Mouse (Mus musculus): ENCODE measurements around the gene Tbc1d8. TPM values are rescaled to one million over a fixed set of nuclear protein-coding genes. Genes with fewer than 3 reads are reported as not detected.

Tbc1d8 gene
- polyA plus RNA-seq, 1 experiment: 151 TPM

DNA sequence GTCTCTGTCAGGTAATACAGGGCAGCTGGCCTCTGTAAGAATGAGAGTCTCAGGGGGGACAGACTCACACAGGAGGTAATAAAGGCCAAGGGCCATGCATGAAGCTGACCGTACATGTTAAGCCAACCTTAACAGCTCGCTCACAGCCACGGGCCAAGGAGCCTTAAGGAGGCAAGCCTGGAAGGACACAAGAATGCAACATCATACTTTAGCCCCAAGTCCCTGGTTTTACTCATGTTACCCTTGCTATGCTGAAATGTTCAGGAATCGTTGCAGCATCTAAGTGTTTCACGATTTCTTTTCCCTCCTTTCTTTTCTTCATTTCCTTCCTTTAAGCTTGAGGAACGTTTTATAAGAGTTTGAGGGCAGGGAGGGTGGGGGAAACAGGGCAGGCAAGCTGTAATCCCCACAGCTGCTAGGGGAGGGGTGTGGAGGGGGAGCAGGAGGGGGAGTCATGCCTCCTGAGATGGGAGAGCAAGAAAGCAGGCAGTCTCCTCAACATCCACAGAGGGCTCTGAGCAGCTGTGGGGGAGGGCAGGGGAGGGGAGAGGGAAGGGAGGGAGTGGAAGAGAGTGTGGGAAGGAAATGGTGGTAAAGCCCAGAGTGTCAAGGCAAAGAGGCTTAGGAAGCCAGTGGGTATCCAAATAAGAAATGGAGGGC lies 28.4 kb downstream of the Tbc1d8 start:
- 21% methylated on average over 6 of the region's 6 CpGs for WGBS
- Histone ChIP-seq H3K4me3 (replicated peaks; ENCODE audit: control insufficient read depth, low read depth, low read length) (peak overlapping the region; percentile 29), H3K27ac (ENCODE audit: control insufficient read depth, insufficient read depth, low read depth, low read length, poor library complexity) (peak overlapping the region; percentile 61), H3K4me1 (ENCODE audit: control insufficient read depth, insufficient read depth, low read length) (peaks cover 13% of the 10 kb centered on the region)
- TF ChIP-seq POLR2A (IDR thresholded peaks at IDR 0.05; ENCODE audit: borderline replicate concordance, control insufficient read depth, low read depth, low read length): no peak
- no peak for TF ChIP-seq CTCF (IDR thresholded peaks at IDR 0.05; ENCODE audit: control insufficient read depth, insufficient read depth, low read length)

DNA sequence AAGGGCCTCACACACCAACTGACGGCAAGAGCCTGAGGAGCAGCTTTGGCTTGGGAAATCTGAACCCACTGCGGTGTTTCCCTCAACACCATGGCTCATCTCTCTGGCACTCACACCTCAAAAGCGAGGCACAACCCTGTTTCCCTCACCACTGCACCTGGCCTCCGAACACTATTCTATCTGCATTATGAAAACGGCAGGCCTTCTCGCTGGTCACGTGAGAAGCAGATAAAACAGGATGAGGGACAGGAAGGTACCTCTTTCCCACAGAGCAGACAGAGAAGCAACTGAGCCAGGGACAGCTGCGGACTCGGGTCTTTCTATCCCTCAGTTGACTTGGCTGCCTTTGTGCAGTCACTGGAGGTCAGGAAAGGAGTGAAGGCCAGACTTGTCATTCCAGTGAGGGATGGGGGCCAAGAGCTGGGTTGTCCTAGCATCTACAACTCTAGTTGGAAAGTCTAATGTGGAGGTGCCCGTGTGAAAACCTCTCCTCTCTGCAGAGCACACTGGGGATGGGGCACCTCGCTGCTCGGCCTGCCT lies 29.2 kb downstream of the Tbc1d8 start:
- peak overlapping the region; percentile 57 for H3K27ac ChIP-seq (ENCODE audit: control insufficient read depth, insufficient read depth, low read depth, low read length, poor library complexity)
- H3K4me1 ChIP-seq (ENCODE audit: control insufficient read depth, insufficient read depth, low read length): peaks cover 11% of the 10 kb centered on the region
- peak overlapping the region; percentile 29 for H3K4me3 ChIP-seq (replicated peaks; ENCODE audit: control insufficient read depth, low read depth, low read length)
- 38% methylated on average over 12 of the region's 12 CpGs for WGBS
- TF ChIP-seq POLR2A (IDR thresholded peaks at IDR 0.05; ENCODE audit: borderline replicate concordance, control insufficient read depth, low read depth, low read length) (no peak), CTCF (IDR thresholded peaks at IDR 0.05; ENCODE audit: control insufficient read depth, insufficient read depth, low read length) (no peak)

DNA sequence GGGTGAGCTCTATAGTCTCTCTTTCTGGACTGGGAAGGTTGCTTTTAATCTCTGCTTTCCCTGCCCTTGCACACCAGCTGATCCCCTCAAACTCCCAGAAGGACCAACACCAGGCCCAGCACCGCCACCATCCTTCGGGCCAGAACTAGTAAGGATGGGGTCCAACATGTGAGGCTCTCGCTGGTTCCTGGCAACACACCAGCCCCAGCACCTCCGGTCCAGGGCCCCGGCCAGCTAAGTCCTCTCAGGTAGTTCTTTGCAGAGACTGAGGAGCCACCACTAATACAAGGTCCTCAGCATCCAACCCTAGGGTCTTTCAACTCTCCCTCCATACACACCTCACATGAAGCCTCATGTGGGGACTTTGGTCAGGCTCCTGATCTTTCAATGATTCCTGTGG lies 29.7 kb downstream of the Tbc1d8 start:
- peak overlapping the region; percentile 57 for H3K27ac ChIP-seq (ENCODE audit: control insufficient read depth, insufficient read depth, low read depth, low read length, poor library complexity)
- no peak for TF ChIP-seq CTCF (IDR thresholded peaks at IDR 0.05; ENCODE audit: control insufficient read depth, insufficient read depth, low read length)
- no peak for TF ChIP-seq POLR2A (IDR thresholded peaks at IDR 0.05; ENCODE audit: borderline replicate concordance, control insufficient read depth, low read depth, low read length)
- H3K4me3 ChIP-seq (replicated peaks; ENCODE audit: control insufficient read depth, low read depth, low read length): no peak overlapping the region
- H3K4me1 ChIP-seq (ENCODE audit: control insufficient read depth, insufficient read depth, low read length): peaks cover 11% of the 10 kb centered on the region
- 85% methylated on average over 5 of the region's 5 CpGs for WGBS

DNA sequence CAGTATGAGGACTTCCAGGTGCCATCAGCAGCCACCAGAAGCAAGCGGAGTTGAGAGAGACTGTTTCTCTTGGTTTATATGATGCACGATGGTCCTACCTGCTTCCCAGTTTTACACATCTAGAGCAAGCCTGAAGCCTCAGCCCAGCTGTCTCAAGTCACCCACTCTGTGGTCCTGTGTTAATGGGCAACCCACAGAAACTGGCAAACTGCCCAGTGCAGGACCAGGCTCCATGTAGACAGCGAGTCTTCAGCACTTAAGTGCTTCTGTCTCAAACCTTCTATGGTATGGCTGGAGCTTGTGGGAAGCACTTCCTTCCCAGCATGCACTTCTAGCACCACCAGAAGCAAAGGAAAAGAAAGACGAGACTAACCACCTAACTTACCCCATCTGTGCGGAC lies 30.3 kb downstream of the Tbc1d8 start:
- TF ChIP-seq POLR2A (IDR thresholded peaks at IDR 0.05; ENCODE audit: borderline replicate concordance, control insufficient read depth, low read depth, low read length) (no peak), CTCF (IDR thresholded peaks at IDR 0.05; ENCODE audit: control insufficient read depth, insufficient read depth, low read length) (no peak)
- 47% methylated on average over 5 of the region's 5 CpGs for WGBS
- Histone ChIP-seq H3K4me3 (replicated peaks; ENCODE audit: control insufficient read depth, low read depth, low read length) (no peak overlapping the region), H3K27ac (ENCODE audit: control insufficient read depth, insufficient read depth, low read depth, low read length, poor library complexity) (no peak overlapping the region), H3K4me1 (ENCODE audit: control insufficient read depth, insufficient read depth, low read length) (peaks cover 11% of the 10 kb centered on the region)

DNA sequence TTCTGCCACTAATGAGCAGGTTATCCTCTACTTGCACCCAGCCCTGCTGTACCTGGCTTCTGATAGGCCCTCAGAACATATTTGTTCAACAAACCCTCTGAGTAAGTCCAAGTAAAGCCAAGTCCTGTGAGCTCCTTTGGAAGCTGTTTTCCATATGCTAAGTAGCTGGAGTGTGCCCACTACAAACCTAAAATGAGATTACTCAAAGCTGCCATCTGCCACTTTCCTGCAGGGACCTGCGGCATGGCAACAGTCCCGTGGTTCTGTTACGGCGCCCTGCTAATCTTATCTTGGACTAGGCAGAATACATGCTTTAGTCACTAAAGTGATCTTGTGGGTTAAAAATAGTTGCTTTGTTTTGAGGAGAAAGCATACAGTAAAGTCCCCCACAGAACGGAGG lies 32.4 kb downstream of the Tbc1d8 start:
- TF ChIP-seq CTCF (IDR thresholded peaks at IDR 0.05; ENCODE audit: control insufficient read depth, insufficient read depth, low read length) (no peak), POLR2A (IDR thresholded peaks at IDR 0.05; ENCODE audit: borderline replicate concordance, control insufficient read depth, low read depth, low read length) (no peak)
- no peak overlapping the region for H3K27ac ChIP-seq (ENCODE audit: control insufficient read depth, insufficient read depth, low read depth, low read length, poor library complexity)
- no peak overlapping the region for H3K4me3 ChIP-seq (replicated peaks; ENCODE audit: control insufficient read depth, low read depth, low read length)
- 61% methylated on average over 5 of the region's 5 CpGs for WGBS
- peaks cover 13% of the 10 kb centered on the region for H3K4me1 ChIP-seq (ENCODE audit: control insufficient read depth, insufficient read depth, low read length)

DNA sequence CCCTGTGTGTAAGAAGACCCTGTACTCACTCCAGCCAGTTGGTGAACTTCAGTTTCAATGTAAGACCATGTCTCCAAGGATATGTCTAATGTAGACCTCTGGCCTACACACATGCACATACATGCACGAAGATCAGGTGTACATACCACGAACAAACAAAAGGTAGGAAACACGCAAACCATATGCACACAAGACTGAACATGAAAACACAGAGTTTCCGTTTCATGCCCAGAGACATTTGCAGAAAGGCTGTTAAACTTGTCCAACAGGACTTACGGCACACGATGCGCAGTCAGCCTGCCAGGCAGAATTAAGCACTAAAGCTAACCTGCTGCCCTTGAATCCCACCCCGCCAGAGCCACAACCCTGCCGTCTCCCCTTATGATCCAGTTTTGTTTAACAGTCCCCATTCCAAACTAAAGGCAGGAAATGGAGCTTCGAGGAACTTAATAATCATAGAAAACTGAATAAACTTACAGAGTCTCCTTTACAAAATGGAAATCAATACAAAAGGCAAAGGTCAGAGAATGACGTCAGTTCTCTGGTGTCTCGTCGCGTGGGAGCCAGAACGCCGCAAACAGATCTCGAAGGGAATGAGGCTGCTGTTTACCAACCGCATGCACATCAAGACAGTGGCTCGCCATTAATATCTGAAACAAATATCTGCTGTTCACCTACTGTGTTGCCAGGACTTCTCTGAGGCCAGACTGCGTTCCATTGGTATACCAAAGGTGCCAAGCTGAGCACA lies 33.1 kb downstream of the Tbc1d8 start:
- H3K4me1 ChIP-seq (ENCODE audit: control insufficient read depth, insufficient read depth, low read length): peaks cover 14% of the 10 kb centered on the region
- no peak for TF ChIP-seq POLR2A (IDR thresholded peaks at IDR 0.05; ENCODE audit: borderline replicate concordance, control insufficient read depth, low read depth, low read length)
- 91% methylated on average over 20 of the region's 20 CpGs for WGBS
- no peak overlapping the region for H3K27ac ChIP-seq (ENCODE audit: control insufficient read depth, insufficient read depth, low read depth, low read length, poor library complexity)
- H3K4me3 ChIP-seq (replicated peaks; ENCODE audit: control insufficient read depth, low read depth, low read length): no peak overlapping the region

DNA sequence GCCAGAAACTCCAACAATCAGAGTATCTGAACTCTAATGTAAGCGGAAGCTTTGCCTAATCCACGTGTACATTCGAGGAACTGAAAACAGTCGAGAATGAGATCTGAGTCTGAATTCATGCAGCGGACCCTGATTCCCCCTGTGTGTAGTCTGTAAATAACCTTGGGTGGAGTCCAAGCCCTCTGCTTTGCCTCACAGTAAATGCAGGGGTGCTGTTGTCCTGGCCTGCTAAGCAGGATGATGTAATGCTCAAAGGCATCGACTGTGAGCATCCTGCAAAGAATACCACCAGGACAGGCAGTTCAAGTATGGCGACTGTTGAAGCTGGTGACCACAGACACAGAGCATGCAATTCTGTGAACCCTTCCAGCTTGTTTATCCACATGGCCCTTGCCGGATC lies 34.8 kb downstream of the Tbc1d8 start:
- WGBS: 49% methylated on average over 8 of the region's 8 CpGs
- peak overlapping the region; percentile 5; the same call in 1 of the 2 replicates for H3K27ac ChIP-seq (ENCODE audit: control insufficient read depth, insufficient read depth, low read depth, low read length, poor library complexity)
- TF ChIP-seq POLR2A (IDR thresholded peaks at IDR 0.05; ENCODE audit: borderline replicate concordance, control insufficient read depth, low read depth, low read length): no peak
- no peak for TF ChIP-seq CTCF (IDR thresholded peaks at IDR 0.05; ENCODE audit: control insufficient read depth, insufficient read depth, low read length)
- H3K4me3 ChIP-seq (replicated peaks; ENCODE audit: control insufficient read depth, low read depth, low read length): no peak overlapping the region
- peaks cover 22% of the 10 kb centered on the region for H3K4me1 ChIP-seq (ENCODE audit: control insufficient read depth, insufficient read depth, low read length)

DNA sequence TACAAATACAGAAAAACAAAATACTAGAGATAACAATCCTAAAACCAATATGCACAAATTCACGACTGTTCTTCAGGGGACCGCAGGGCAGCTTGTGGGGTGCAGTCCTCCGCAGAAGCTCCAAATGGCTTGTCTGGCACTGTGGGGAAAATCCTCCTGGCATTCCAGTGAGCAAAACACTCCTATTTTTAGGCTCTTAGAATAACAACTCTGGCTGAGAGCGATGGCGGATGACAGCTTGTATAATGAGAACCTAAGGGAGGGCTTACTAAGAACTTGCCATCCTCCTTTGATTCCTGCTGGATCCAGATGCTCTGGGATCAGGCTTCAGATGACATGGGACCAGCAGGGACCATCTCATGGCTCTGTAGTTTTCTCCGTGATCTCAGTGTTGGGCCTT lies 36.9 kb downstream of the Tbc1d8 start:
- H3K27ac ChIP-seq (ENCODE audit: control insufficient read depth, insufficient read depth, low read depth, low read length, poor library complexity): no peak overlapping the region
- peaks cover 22% of the 10 kb centered on the region for H3K4me1 ChIP-seq (ENCODE audit: control insufficient read depth, insufficient read depth, low read length)
- no peak overlapping the region for H3K4me3 ChIP-seq (replicated peaks; ENCODE audit: control insufficient read depth, low read depth, low read length)
- TF ChIP-seq CTCF (IDR thresholded peaks at IDR 0.05; ENCODE audit: control insufficient read depth, insufficient read depth, low read length) (no peak), POLR2A (IDR thresholded peaks at IDR 0.05; ENCODE audit: borderline replicate concordance, control insufficient read depth, low read depth, low read length) (no peak)
- 92% methylated on average over 6 of the region's 6 CpGs for WGBS
